Mouse (Mus musculus): ENCODE results near the gene Hoxa5.

DNA sequence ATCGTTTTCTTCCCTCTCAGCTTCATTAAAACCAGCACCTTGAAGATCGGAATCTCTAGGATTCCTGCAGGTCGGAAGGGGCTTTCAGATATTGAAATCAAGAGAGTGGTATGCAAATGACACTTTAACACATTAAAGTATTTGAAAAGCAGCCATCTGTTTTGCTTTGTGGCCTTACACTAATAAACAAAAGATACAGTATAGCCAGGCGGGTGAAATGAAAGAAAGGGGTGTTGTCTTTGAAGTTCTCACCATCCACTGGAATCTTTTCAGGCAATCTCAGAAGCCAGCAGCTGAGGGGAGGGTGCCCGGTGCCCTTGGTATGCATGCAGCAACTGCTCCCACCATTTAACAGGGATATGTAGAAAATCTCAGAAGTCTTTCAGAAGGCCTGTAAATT, 50.3 kb downstream of the Hoxa5 start:
- TF ChIP-seq TCF12 (IDR thresholded peaks at IDR 0.05; ENCODE audit: insufficient read depth, poor library complexity, severe bottlenecking) (no peak), POLR2A (IDR thresholded peaks at IDR 0.05; ENCODE audit: insufficient read length, low read depth) (no peak), POLR2AphosphoS2 (IDR thresholded peaks at IDR 0.05; ENCODE audit: insufficient read length, low read depth) (no peak), CEBPB (IDR thresholded peaks at IDR 0.05; ENCODE audit: insufficient read depth, poor library complexity, severe bottlenecking) (no peak), MAX (IDR thresholded peaks at IDR 0.05; ENCODE audit: low read depth) (no peak), USF1 (IDR thresholded peaks at IDR 0.05; ENCODE audit: low read depth) (no peak), E2F4 (IDR thresholded peaks at IDR 0.05; ENCODE audit: insufficient read depth) (no peak)
